Mouse (Mus musculus): ENCODE results near the gene Fam107a.

DNA sequence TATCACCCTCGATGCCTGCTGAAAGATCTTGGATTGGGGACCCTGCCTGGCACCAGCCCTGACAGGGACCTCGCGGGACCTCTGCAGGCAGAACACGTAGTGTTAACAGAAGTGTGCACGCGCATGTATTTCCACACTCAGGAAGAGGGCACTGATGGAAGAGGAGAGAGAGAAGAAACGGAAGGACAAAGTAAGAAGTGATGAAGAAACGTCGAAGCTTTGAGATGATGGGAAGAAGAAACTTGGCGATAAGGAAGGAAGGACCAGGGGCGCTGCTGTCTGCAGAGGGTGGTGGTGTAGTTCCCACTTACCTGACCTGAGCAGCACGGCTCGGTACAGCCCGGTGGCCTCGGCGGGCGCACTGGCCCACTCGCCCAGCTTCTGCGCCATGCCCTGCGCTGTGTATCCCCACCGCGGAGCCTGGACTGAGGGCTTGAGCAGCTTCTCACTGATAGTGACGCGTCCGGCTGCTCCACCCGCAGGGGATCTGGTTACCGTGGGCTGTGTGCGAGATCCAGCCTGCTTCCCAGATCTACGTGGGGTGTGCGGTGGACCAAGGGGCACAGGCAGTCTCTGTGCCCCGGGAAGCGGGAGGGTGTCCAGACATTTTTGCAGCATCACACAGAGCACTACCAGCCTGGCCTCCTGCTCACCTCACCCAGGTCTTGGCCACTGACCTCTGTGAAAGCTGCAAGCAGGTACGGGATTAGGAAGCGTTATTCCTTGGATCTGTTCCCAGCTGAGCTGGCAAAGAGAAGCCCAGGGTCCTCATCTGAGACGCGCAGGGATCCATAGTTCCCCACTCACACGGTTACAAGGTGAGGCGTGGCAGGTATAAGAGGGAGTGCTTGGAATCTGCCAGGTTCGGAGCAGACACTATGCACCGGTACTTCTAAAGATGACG lies at the start of gene Fam107a:
- no peak for TF ChIP-seq CTCF (IDR thresholded peaks at IDR 0.05; ENCODE audit: borderline replicate concordance, control insufficient read depth, extremely low read depth, insufficient read depth, low read length, poor library complexity)
- TF ChIP-seq POLR2A (IDR thresholded peaks at IDR 0.05; ENCODE audit: control insufficient read depth, extremely low read depth, insufficient read depth, low read length, poor library complexity): no peak
